Mouse (Mus musculus): Measurements from ENCODE around the gene Ackr3.

DNA sequence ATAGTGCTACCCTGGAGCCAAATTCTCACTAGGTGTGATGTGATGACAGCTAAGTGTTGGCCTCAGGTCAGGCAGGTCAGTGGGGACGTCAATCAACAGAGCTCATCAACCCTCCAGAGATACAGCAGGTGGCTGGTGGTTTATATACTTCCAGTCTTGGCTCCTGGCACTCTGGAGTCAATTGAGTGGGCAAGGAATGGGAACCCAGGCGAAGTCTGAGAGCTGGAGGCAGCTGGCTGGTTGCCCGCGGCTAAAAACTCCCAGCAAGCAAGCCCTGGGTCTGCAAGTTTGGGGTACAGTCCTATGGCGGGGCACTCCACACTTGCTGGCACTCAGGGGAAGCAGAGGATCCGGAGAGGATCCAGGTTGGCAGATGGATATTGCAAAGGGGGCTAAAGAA, 9.1 kb downstream of the Ackr3 start:
- TF ChIP-seq CTCF (IDR thresholded peaks at IDR 0.05; ENCODE audit: insufficient read depth, low read depth, low read length) (no peak), POLR2A (IDR thresholded peaks at IDR 0.05; ENCODE audit: insufficient read depth, low read depth, low read length) (no peak)
